Mouse (Mus musculus): Measurements from ENCODE around the gene Spaca7.

- TF ChIP-seq CTCF (IDR thresholded peaks at IDR 0.05; ENCODE audit: insufficient read depth, low read length) (no peak), POLR2A (IDR thresholded peaks at IDR 0.05; ENCODE audit: borderline replicate concordance, extremely low read depth, low read depth, low read length) (no peak)
Measured at GRCm38 (mm10) chr8:12545671-12546070, 27.2 kb upstream of the Spaca7 start.

Measured in lung, adult 2 months (tissue).